Mouse (Mus musculus): ENCODE data around the gene Wnt6. TPM values are rescaled to one million over a fixed set of nuclear protein-coding genes. Genes with fewer than 3 reads are reported as not detected.
"Not testable (repeated sequence)": the region's sequence is repeated elsewhere in the genome, so short reads cannot be mapped to it uniquely, and the experiment has no call there.

Gene Wnt6
- polyA plus RNA-seq, 1 experiment from 2014 or later = 14.6 TPM

- no peaks in the 10 kb centered on the region for H3K4me1 ChIP-seq (ENCODE audit: control insufficient read depth, insufficient read depth, low read length)
- H3K27me3 ChIP-seq (ENCODE audit: control insufficient read depth, insufficient read depth, low read length) = no peaks in the 10 kb centered on the region
- no peaks in the 10 kb centered on the region for H3K9me3 ChIP-seq (ENCODE audit: control insufficient read depth, low read length)
- DNase-seq (ENCODE audit: low spot score) = no peak
- no peak for ATAC-seq (ENCODE audit: insufficient read depth, low FRiP score, low TSS enrichment)
- H3K4me3 ChIP-seq (ENCODE audit: low read depth, low read length) = peak overlapping the region; percentile 65
- WGBS = 14% methylated on average over 14 of the region's 14 CpGs
- H3K27ac ChIP-seq (ENCODE audit: low read depth, low read length) = peak overlapping the region; percentile 88
- H3K4me2 ChIP-seq (ENCODE audit: low read depth) = peak overlapping the region; percentile 78
- H3K36me3 ChIP-seq (ENCODE audit: control insufficient read depth, insufficient read depth, low read length) = no peaks in the 10 kb centered on the region
- peak overlapping the region; percentile 89 for H3K9ac ChIP-seq (ENCODE audit: low read length)
These were observed 45.5 kb downstream of the Wnt6 start for GRCm38 (mm10) chr1:74817219-74817618.

- WGBS = 97% methylated on average over 1 of the region's 1 CpGs
- no peak overlapping the region for H3K4me3 ChIP-seq (ENCODE audit: low read depth, low read length)
- no peaks in the 10 kb centered on the region for H3K36me3 ChIP-seq (ENCODE audit: control insufficient read depth, insufficient read depth, low read length)
- no peak for DNase-seq (ENCODE audit: low spot score)
- H3K27me3 ChIP-seq (ENCODE audit: control insufficient read depth, insufficient read depth, low read length) = no peaks in the 10 kb centered on the region
- H3K9me3 ChIP-seq (ENCODE audit: control insufficient read depth, low read length) = no peaks in the 10 kb centered on the region
- ATAC-seq (ENCODE audit: insufficient read depth, low FRiP score, low TSS enrichment) = no peak
- no peak overlapping the region for H3K27ac ChIP-seq (ENCODE audit: low read depth, low read length)
- no peak overlapping the region for H3K9ac ChIP-seq (ENCODE audit: low read length)
- no peaks in the 10 kb centered on the region for H3K4me1 ChIP-seq (ENCODE audit: control insufficient read depth, insufficient read depth, low read length)
- H3K4me2 ChIP-seq (ENCODE audit: low read depth) = no peak overlapping the region
These were observed 46.8 kb downstream of the Wnt6 start for GRCm38 (mm10) chr1:74818509-74818908.

- not testable (repeated sequence) for H3K4me1 ChIP-seq (ENCODE audit: control insufficient read depth, insufficient read depth, low read length); H3K27ac ChIP-seq (ENCODE audit: low read depth, low read length); H3K9me3 ChIP-seq (ENCODE audit: control insufficient read depth, low read length); DNase-seq (ENCODE audit: low spot score); H3K4me3 ChIP-seq (ENCODE audit: low read depth, low read length); H3K27me3 ChIP-seq (ENCODE audit: control insufficient read depth, insufficient read depth, low read length); H3K4me2 ChIP-seq (ENCODE audit: low read depth); H3K36me3 ChIP-seq (ENCODE audit: control insufficient read depth, insufficient read depth, low read length); H3K9ac ChIP-seq (ENCODE audit: low read length); ATAC-seq (ENCODE audit: insufficient read depth, low FRiP score, low TSS enrichment)
- WGBS = 90% methylated on average over 4 of the region's 4 CpGs
These were observed 51.9 kb downstream of the Wnt6 start for GRCm38 (mm10) chr1:74823598-74823997.

- DNase-seq (ENCODE audit: low spot score) (peak; percentile 69), ATAC-seq (ENCODE audit: insufficient read depth, low FRiP score, low TSS enrichment) (peak; percentile 73)
- Histone ChIP-seq H3K4me1 (ENCODE audit: control insufficient read depth, insufficient read depth, low read length) (peaks cover 6% of the 10 kb centered on the region; the same call in 1 of the 2 replicates), H3K9me3 (ENCODE audit: control insufficient read depth, low read length) (no peaks in the 10 kb centered on the region), H3K36me3 (ENCODE audit: control insufficient read depth, insufficient read depth, low read length) (no peaks in the 10 kb centered on the region), H3K4me3 (ENCODE audit: low read depth, low read length) (no peak overlapping the region), H3K27me3 (ENCODE audit: control insufficient read depth, insufficient read depth, low read length) (no peaks in the 10 kb centered on the region), H3K4me2 (ENCODE audit: low read depth) (no peak overlapping the region), H3K9ac (ENCODE audit: low read length) (no peak overlapping the region), H3K27ac (ENCODE audit: low read depth, low read length) (peak overlapping the region; percentile 54)
- WGBS = 16% methylated on average over 14 of the region's 14 CpGs
These were observed 53.0 kb downstream of the Wnt6 start for GRCm38 (mm10) chr1:74824518-74825302.

GRCm38 (mm10) chr1:74830061-74830460, 58.4 kb downstream of the Wnt6 start:
- no peak overlapping the region for H3K9ac ChIP-seq (ENCODE audit: low read length)
- DNase-seq (ENCODE audit: low spot score) (no peak), ATAC-seq (ENCODE audit: insufficient read depth, low FRiP score, low TSS enrichment) (no peak)
- no peak overlapping the region for H3K4me3 ChIP-seq (ENCODE audit: low read depth, low read length)
- peaks cover 5% of the 10 kb centered on the region; the same call in 1 of the 2 replicates for H3K4me1 ChIP-seq (ENCODE audit: control insufficient read depth, insufficient read depth, low read length)
- no peaks in the 10 kb centered on the region for H3K9me3 ChIP-seq (ENCODE audit: control insufficient read depth, low read length)
- no peaks in the 10 kb centered on the region for H3K36me3 ChIP-seq (ENCODE audit: control insufficient read depth, insufficient read depth, low read length)
- H3K27me3 ChIP-seq (ENCODE audit: control insufficient read depth, insufficient read depth, low read length) = no peaks in the 10 kb centered on the region
- H3K4me2 ChIP-seq (ENCODE audit: low read depth) = no peak overlapping the region
- 85% methylated on average over 9 of the region's 9 CpGs for WGBS
- no peak overlapping the region for H3K27ac ChIP-seq (ENCODE audit: low read depth, low read length)

GRCm38 (mm10) chr1:74833255-74833654, 61.6 kb downstream of the Wnt6 start:
- ATAC-seq (ENCODE audit: insufficient read depth, low FRiP score, low TSS enrichment) (no peak), DNase-seq (ENCODE audit: low spot score) (no peak)
- Histone ChIP-seq H3K9ac (ENCODE audit: low read length) (no peak overlapping the region), H3K4me3 (ENCODE audit: low read depth, low read length) (no peak overlapping the region), H3K9me3 (ENCODE audit: control insufficient read depth, low read length) (no peaks in the 10 kb centered on the region), H3K27me3 (ENCODE audit: control insufficient read depth, insufficient read depth, low read length) (no peaks in the 10 kb centered on the region), H3K4me1 (ENCODE audit: control insufficient read depth, insufficient read depth, low read length) (0 out of 2 replicates have a peak, but pooled peaks cover 2% of the 10 kb centered on the region), H3K27ac (ENCODE audit: low read depth, low read length) (no peak overlapping the region), H3K36me3 (ENCODE audit: control insufficient read depth, insufficient read depth, low read length) (no peaks in the 10 kb centered on the region), H3K4me2 (ENCODE audit: low read depth) (no peak overlapping the region)
- WGBS = 83% methylated on average over 3 of the region's 3 CpGs

Other genes starting within 250 kb of the Wnt6 start
- gene Plcd4, start 229.0 kb upstream of the Wnt6 start, polyA plus RNA-seq (2014; fragmentation: Nextera tagmentation; extraction: Ambion mirVana) = 0.72 and 1.3 TPM in 2 replicates
- gene Usp37, start 227.6 kb upstream of the Wnt6 start, polyA plus RNA-seq (2014; fragmentation: Nextera tagmentation; extraction: Ambion mirVana) = 40.4 and 42.6 TPM in 2 replicates
- 9.7 and 10.2 TPM in 2 replicates for gene Zfp142, start 183.6 kb upstream of the Wnt6 start, polyA plus RNA-seq (2014; fragmentation: Nextera tagmentation; extraction: Ambion mirVana)
- 20.3 and 21.2 TPM in 2 replicates for gene Bcs1l, start 183.6 kb upstream of the Wnt6 start, polyA plus RNA-seq (2014; fragmentation: Nextera tagmentation; extraction: Ambion mirVana)
- 9.0 and 9.4 TPM in 2 replicates for gene Rnf25, start 170.5 kb upstream of the Wnt6 start, polyA plus RNA-seq (2014; fragmentation: Nextera tagmentation; extraction: Ambion mirVana)
- 17.2 and 23.3 TPM in 2 replicates for gene Stk36, start 170.4 kb upstream of the Wnt6 start, polyA plus RNA-seq (2014; fragmentation: Nextera tagmentation; extraction: Ambion mirVana)
- gene Ttll4, start 110.1 kb upstream of the Wnt6 start, polyA plus RNA-seq (2014; fragmentation: Nextera tagmentation; extraction: Ambion mirVana) = 42.5 and 50.2 TPM in 2 replicates
- gene Cyp27a1, start 58.3 kb upstream of the Wnt6 start, polyA plus RNA-seq (2014; fragmentation: Nextera tagmentation; extraction: Ambion mirVana) = 4.6 and 6.2 TPM in 2 replicates
- gene Prkag3, start 22.7 kb upstream of the Wnt6 start, polyA plus RNA-seq (2014; fragmentation: Nextera tagmentation; extraction: Ambion mirVana) = 0.16 TPM in 1 of 2 replicates, not detected in the other
- 1.7 and 2.4 TPM in 2 replicates for gene Wnt10a, start 19.6 kb downstream of the Wnt6 start, polyA plus RNA-seq (2014; fragmentation: Nextera tagmentation; extraction: Ambion mirVana)
- gene Cdk5r2, start 83.0 kb downstream of the Wnt6 start, polyA plus RNA-seq (2014; fragmentation: Nextera tagmentation; extraction: Ambion mirVana) = 4.0 and 4.5 TPM in 2 replicates
- gene Fev, start 113.5 kb downstream of the Wnt6 start, polyA plus RNA-seq (2014; fragmentation: Nextera tagmentation; extraction: Ambion mirVana) = 0.20 TPM in 1 of 2 replicates, not detected in the other
- gene Cryba2, start 121.3 kb downstream of the Wnt6 start, polyA plus RNA-seq (2014; fragmentation: Nextera tagmentation; extraction: Ambion mirVana) = not detected in 2 replicates
- gene Cfap65, start 163.7 kb downstream of the Wnt6 start, polyA plus RNA-seq (2014; fragmentation: Nextera tagmentation; extraction: Ambion mirVana) = 0.08 TPM in 1 of 2 replicates, not detected in the other
- gene Ihh, start 179.8 kb downstream of the Wnt6 start, polyA plus RNA-seq (2014; fragmentation: Nextera tagmentation; extraction: Ambion mirVana) = not detected in 2 replicates